Mouse (Mus musculus) heart, postnatal 0 days (tissue): ENCODE measurements around the gene Slc31a2.

ENCODE experiments used
- CTCF ChIP-seq: IDR thresholded peaks from 2 replicates; pipeline ENCODE4 v1.5.1; 2016; ENCODE audit warnings: antibody characterized with exemption, control low read depth, low read depth
- EP300 ChIP-seq: IDR thresholded peaks from 2 replicates; pipeline ENCODE4 v1.6.1; 2016; ENCODE audit warnings: antibody characterized with exemption, low read depth

- TF ChIP-seq CTCF (no peak), EP300 (no peak)
Measured at GRCm38 (mm10) chr4:62274841-62275536, 12.6 kb downstream of the Slc31a2 start.
